Mouse (Mus musculus) right cerebral cortex, postnatal 14 days (tissue): ENCODE results near the gene Megf8.

Experiments
- DNase-seq: peaks from one replicate; pipeline ENCODE4 v3.0.0; 2022

The Megf8 gene

GRCm38 (mm10) chr7:25411861-25412260, 94.9 kb downstream of the Megf8 start:
- no peak for DNase-seq

- no peak for DNase-seq
Measured at GRCm38 (mm10) chr7:25412833-25413441, 96.0 kb downstream of the Megf8 start, which contains the start of gene Cxcl17. Gene Cxcl17, minus strand, starts transcription at chr7:25412886.
